Mouse (Mus musculus) heart, postnatal 25 days (tissue): ENCODE results near the gene Qdpr. TPM values are rescaled to one million over a fixed set of nuclear protein-coding genes. Genes with fewer than 3 reads are reported as not detected.
A peak's percentile ranks its signal among the peaks of the same experiment; 100 is the strongest.

Source experiments
- DNase-seq: peaks from one replicate; pipeline ENCODE4 v3.0.0; 2022; ENCODE audit warnings: low spot score
- intact Hi-C: fragments of 180-260 bp; cut with DNase I; formaldehyde crosslinking; loops from one replicate; pipeline ENCODE4 v1.15.1; 2025
- total RNA-seq, 2 experiments: library from RNA; stranded (reverse); gene quantifications; 2 replicates each; pipeline ENCODE4 v1.2.3; 2021

Gene Qdpr
- 10 to 100 TPM; 74.0 to 79.6 TPM for total RNA-seq

GRCm38 (mm10) chr5:45449831-45450716, at the start of gene Qdpr:
Qdpr (minus strand) TSS chr5:45450236.
- DNase-seq, result peak; percentile 93
- intact Hi-C loops, result loop anchor here (2.0 to 5.0 kb wide), 2 partner anchors 43 to 1223 kb away; partner anchors contain the start of genes Lap3 and Tapt1

- no peak for DNase-seq
- intact Hi-C loops, result loop anchor here (10.0 kb wide), 1 partner anchor 357 kb away; the partner anchor contains the start of gene Lcorl
These were observed 47.5 kb upstream of the Qdpr start for GRCm38 (mm10) chr5:45497564-45497963.

GRCm38 (mm10) chr5:45496930-45497550, 47.0 kb upstream of the Qdpr start:
- no peak for DNase-seq
- intact Hi-C loops, result loop anchor here (10.0 kb wide), 1 partner anchor 358 kb away; the partner anchor contains the start of gene Lcorl

GRCm38 (mm10) chr5:45496479-45496878, 46.4 kb upstream of the Qdpr start:
- intact Hi-C loops, result loop anchor here (10.0 kb wide), 1 partner anchor 358 kb away; the partner anchor contains the start of gene Lcorl
- DNase-seq, result no peak

- no peak for DNase-seq
- intact Hi-C loops, result loop anchor here (10.0 kb wide), 1 partner anchor 359 kb away; the partner anchor contains the start of gene Lcorl
These were observed 46.0 kb upstream of the Qdpr start for GRCm38 (mm10) chr5:45496042-45496441.

GRCm38 (mm10) chr5:45495429-45495975, 45.5 kb upstream of the Qdpr start:
- DNase-seq, result no peak
- intact Hi-C loops, result loop anchor here (2.0 to 10.0 kb wide), 2 partner anchors 25 to 359 kb away; partner anchors contain the start of genes Lcorl and Med28

- intact Hi-C loops, result loop anchor here (2.0 to 10.0 kb wide), 3 partner anchors 27 to 361 kb away; partner anchors contain the start of genes Lcorl, Med28 and Ncapg
These were observed 44.2 kb upstream of the Qdpr start for GRCm38 (mm10) chr5:45494093-45494755.

GRCm38 (mm10) chr5:45493191-45494092, 43.4 kb upstream of the Qdpr start, which contains the start of gene Lap3:
Lap3 (plus strand) TSS chr5:45493374.
- intact Hi-C loops, result loop anchor here (2.0 to 10.0 kb wide), 4 partner anchors 27 to 361 kb away; partner anchors contain the start of genes Lcorl, Med28, Ncapg and Qdpr
- DNase-seq, result peak; percentile 98

More at GRCm38 (mm10) chr5:45494093-45494755, 44.2 kb upstream of the Qdpr start:
- DNase-seq, result no peak

GRCm38 (mm10) chr5:45491776-45492175, 41.7 kb upstream of the Qdpr start:
- intact Hi-C loops, result loop anchor here (2.0 to 10.0 kb wide), 3 partner anchors 41 to 363 kb away; partner anchors contain the start of genes Lcorl, Ncapg and Qdpr
- no peak for DNase-seq

- intact Hi-C loops, result no loop called here
- DNase-seq, result no peak
These were observed 33.6 kb upstream of the Qdpr start for GRCm38 (mm10) chr5:45483654-45484053.

- no peak for DNase-seq
- intact Hi-C loops, result no loop called here
These were observed 32.6 kb upstream of the Qdpr start for GRCm38 (mm10) chr5:45482607-45483006.

GRCm38 (mm10) chr5:45481125-45481524, 31.1 kb upstream of the Qdpr start:
- intact Hi-C loops, result no loop called here
- DNase-seq, result no peak

GRCm38 (mm10) chr5:45480066-45480465, 30.0 kb upstream of the Qdpr start:
- intact Hi-C loops, result no loop called here
- no peak for DNase-seq

GRCm38 (mm10) chr5:45477601-45478000, 27.6 kb upstream of the Qdpr start:
- no peak for DNase-seq
- intact Hi-C loops, result loop anchor here (5.0 kb wide), 1 partner anchor 870 kb away; no protein-coding TSS in a partner anchor

- intact Hi-C loops, result loop anchor here (5.0 kb wide), 1 partner anchor 871 kb away; no protein-coding TSS in a partner anchor
These were observed 26.3 kb upstream of the Qdpr start for GRCm38 (mm10) chr5:45476288-45476687.

GRCm38 (mm10) chr5:45475771-45476170, 25.7 kb upstream of the Qdpr start:
- intact Hi-C loops, result loop anchor here (5.0 kb wide), 1 partner anchor 872 kb away; no protein-coding TSS in a partner anchor
- DNase-seq, result no peak

More at GRCm38 (mm10) chr5:45476288-45476687, 26.3 kb upstream of the Qdpr start:
- no peak for DNase-seq

- intact Hi-C loops, result loop anchor here (1.0 to 5.0 kb wide), 3 partner anchors 58 to 873 kb away; no protein-coding TSS in a partner anchor
- no peak for DNase-seq
These were observed 24.7 kb upstream of the Qdpr start for GRCm38 (mm10) chr5:45474758-45475157.

GRCm38 (mm10) chr5:45474215-45474614, 24.2 kb upstream of the Qdpr start:
- intact Hi-C loops, result loop anchor here (1.0 to 5.0 kb wide), 2 partner anchors 58 to 194 kb away; no protein-coding TSS in a partner anchor
- DNase-seq, result no peak
